Mouse (Mus musculus) olfactory bulb, adult 2 months (tissue): ENCODE results near the gene Tmem158.

Source experiments
- CTCF ChIP-seq: fragments of 200-500 bp; IDR thresholded peaks from 2 replicates; pipeline ENCODE4 v1.5.1; 2012; ENCODE audit warnings: low read depth, mild to moderate bottlenecking, low read length, moderate library complexity; ENCODE audit not compliant: insufficient read depth
- POLR2A ChIP-seq: fragments of 200-500 bp; IDR thresholded peaks from 2 replicates; pipeline ENCODE4 v1.6.1; 2012; ENCODE audit warnings: mild to moderate bottlenecking, low read depth, low read length, moderate library complexity; ENCODE audit not compliant: insufficient read depth

DNA sequence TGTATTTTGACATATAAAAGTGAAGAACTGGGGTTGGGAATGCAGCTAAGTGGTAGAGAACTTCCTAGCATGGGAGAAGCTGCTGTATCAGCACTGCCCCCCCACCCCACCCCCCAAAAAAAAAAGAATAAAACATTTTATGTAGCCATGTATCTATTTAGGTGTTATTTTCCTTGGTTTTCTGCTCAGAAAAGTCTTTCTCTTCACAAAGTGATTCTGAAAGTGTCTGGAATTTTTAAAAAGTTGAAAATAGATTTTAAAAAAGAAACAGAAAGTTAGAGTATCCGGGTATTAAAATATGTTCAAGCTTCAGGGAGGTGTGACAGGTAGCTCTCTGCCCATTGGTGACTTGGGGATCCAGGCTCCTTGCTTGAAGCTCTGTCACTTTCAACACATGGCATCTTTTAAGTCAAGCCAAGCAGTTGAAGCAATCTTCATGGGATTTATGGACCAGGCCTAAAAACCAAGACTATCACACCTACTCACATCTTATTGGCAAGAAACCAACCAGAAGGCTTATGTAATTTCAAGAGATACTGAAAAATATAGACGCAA is 42.3 kb upstream of the Tmem158 start:
- no peak for TF ChIP-seq POLR2A
- no peak for TF ChIP-seq CTCF
